In the genomic region with DNA sequence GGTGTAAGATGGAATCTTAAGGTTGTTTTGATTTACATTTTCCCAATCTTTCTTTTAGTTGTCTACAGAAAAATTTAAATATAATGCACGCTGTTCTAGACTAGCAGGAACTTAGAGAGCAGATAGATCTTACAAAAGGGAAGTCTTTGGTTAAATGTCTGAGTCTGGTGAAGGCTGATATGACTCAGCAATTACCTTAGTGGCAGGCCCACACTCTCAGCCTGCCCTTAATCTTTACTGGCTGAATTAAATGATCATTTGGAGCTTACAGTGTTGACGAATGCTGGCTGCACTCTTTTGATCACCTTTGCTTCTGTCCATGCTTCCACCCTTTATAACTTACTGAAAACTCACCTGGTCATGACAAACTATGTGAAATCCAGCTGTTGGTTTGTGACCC, we compare ENCODE assay signal across 21 mouse cellular contexts. TPM values are rescaled to one million over a fixed set of nuclear protein-coding genes. Genes with fewer than 3 reads are reported as not detected.
DNase-seq lines count a peak whose midpoint lies in the region; ATAC-seq and TF ChIP-seq lines count a peak whose summit lies in the region.
"Had no signal": no experiment of that assay in that cellular context is flagged by ENCODE, and none has a peak within 500 bp of the region (broad histone marks: within the 10 kb centered on the region; RNA-seq: fewer than 3 reads in every experiment).

No protein-coding gene starts in this region.

- H3K79me2 ChIP-seq in heart, adult 2 months (replicated peaks; ENCODE audit: control insufficient read depth, insufficient read depth, low read length), result no peaks in the 10 kb centered on the region

- H3K4me3 ChIP-seq in heart, adult 2 months, result no peak overlapping the region
- H3K4me3 ChIP-seq in liver, embryonic 15.5 days (replicated peaks), result no peak overlapping the region
- H3K4me3 ChIP-seq in hindbrain, embryonic 13.5 days, result no peak overlapping the region
- H3K4me3 ChIP-seq: heart, embryonic 12.5 days; limb, embryonic 13.5 days; midbrain, embryonic 13.5 days; neural tube, embryonic 13.5 days had no signal

- WGBS in heart, adult 2 months, result 53% methylated on average over 2 of the region's 2 CpGs
- 12% methylated on average over 2 of the region's 2 CpGs for WGBS in liver, embryonic 15.5 days (ENCODE audit: insufficient replicate concordance)
- WGBS in hindbrain, embryonic 13.5 days, result 85% methylated on average over 2 of the region's 2 CpGs

- TF ChIP-seq POLR2A in heart, adult 2 months (IDR thresholded peaks at IDR 0.05; ENCODE audit: insufficient read depth, low read depth, low read length), result no peak

- intact Hi-C loops in heart, adult 2 months (cut with DNase I), result loop anchor here (10.0 kb wide), 1 partner anchor 1501 kb away; a partner anchor contains a TSS

- H3K27ac ChIP-seq in heart, adult 2 months, result no peak overlapping the region
- H3K27ac ChIP-seq in liver, embryonic 15.5 days (replicated peaks), result no peak overlapping the region
- no peak overlapping the region for H3K27ac ChIP-seq in hindbrain, embryonic 13.5 days
- H3K27ac ChIP-seq: hindbrain, embryonic 14.5 days; limb, embryonic 13.5 days; midbrain, embryonic 13.5 days; neural tube, embryonic 13.5 days had no signal

- no peaks in the 10 kb centered on the region for H3K36me3 ChIP-seq in heart, adult 2 months (ENCODE audit: control insufficient read depth, insufficient read depth, low read length)
- no peaks in the 10 kb centered on the region for H3K36me3 ChIP-seq in liver, embryonic 15.5 days (replicated peaks)
- H3K36me3 ChIP-seq in hindbrain, embryonic 13.5 days, result no peaks in the 10 kb centered on the region
- H3K36me3 ChIP-seq: heart, embryonic 12.5 days; limb, embryonic 13.5 days; midbrain, embryonic 13.5 days; neural tube, embryonic 13.5 days had no signal

- no peak overlapping the region for H3K4me2 ChIP-seq in liver, embryonic 15.5 days
- H3K4me2 ChIP-seq in hindbrain, embryonic 13.5 days, result no peak overlapping the region
- H3K4me2 ChIP-seq: heart, embryonic 12.5 days; hindbrain, embryonic 14.5 days; limb, embryonic 13.5 days; lung, embryonic 14.5 days; midbrain, embryonic 13.5 days; neural tube, embryonic 13.5 days had no signal

- H3K9me3 ChIP-seq in liver, embryonic 15.5 days (replicated peaks), result no peaks in the 10 kb centered on the region
- no peaks in the 10 kb centered on the region for H3K9me3 ChIP-seq in hindbrain, embryonic 13.5 days
- H3K9me3 ChIP-seq: heart, embryonic 12.5 days; limb, embryonic 13.5 days; midbrain, embryonic 13.5 days; neural tube, embryonic 13.5 days had no signal

- 0 out of 2 replicates have a peak, but pooled peaks have one; percentile 15 for ATAC-seq in liver, embryonic 15.5 days (ENCODE audit: insufficient read depth)
- no peak for ATAC-seq in hindbrain, embryonic 13.5 days (ENCODE audit: low FRiP score)
- no peak for ATAC-seq in frontal cortex, adult (ENCODE audit: low TSS enrichment)
- ATAC-seq: forebrain, embryonic 16.5 days; midbrain, embryonic 13.5 days had no signal

- H3K4me1 ChIP-seq in heart, adult 2 months (ENCODE audit: control insufficient read depth, insufficient read depth, low read length), result no peaks in the 10 kb centered on the region
- 0 out of 2 replicates have a peak, but pooled peaks cover 5% of the 10 kb centered on the region for H3K4me1 ChIP-seq in liver, embryonic 15.5 days (replicated peaks)
- no peaks in the 10 kb centered on the region for H3K4me1 ChIP-seq in hindbrain, embryonic 13.5 days (replicated peaks)
- H3K4me1 ChIP-seq: limb, embryonic 13.5 days; neural tube, embryonic 13.5 days had no signal

- no peak for TF ChIP-seq EP300 in heart, adult 2 months (IDR thresholded peaks at IDR 0.05; ENCODE audit: insufficient read depth, low read depth, low read length)

- no peaks in the 10 kb centered on the region for H3K27me3 ChIP-seq in heart, adult 2 months (ENCODE audit: control insufficient read depth, insufficient read depth, low read length)
- H3K27me3 ChIP-seq in liver, embryonic 15.5 days, result no peaks in the 10 kb centered on the region
- no peaks in the 10 kb centered on the region for H3K27me3 ChIP-seq in hindbrain, embryonic 13.5 days
- H3K27me3 ChIP-seq: heart, embryonic 12.5 days; limb, embryonic 13.5 days; midbrain, embryonic 13.5 days; neural tube, embryonic 13.5 days had no signal

- peak; percentile 64 for DNase-seq in heart, adult 11 months
- no peak for DNase-seq in heart, adult 2 months
- peak; percentile 49 for DNase-seq in c-Kit-positive CD71-positive TER-119-positive erythroid progenitor cells, embryonic 14.5 days (ENCODE audit: low spot score)
- no peak for DNase-seq in cerebellum, adult 9-11 months
- DNase-seq in thymus, postnatal 4 days, result no peak
- DNase-seq: adrenal gland, adult 2 months; cerebellum, adult 11 months; cerebellum, postnatal 14 days; embryo, embryonic 11 days; heart, postnatal 14 days; lung, postnatal 4 days had no signal

- no peak for TF ChIP-seq CTCF in heart, adult 2 months (IDR thresholded peaks at IDR 0.05)

- H3K9ac ChIP-seq in heart, adult 2 months (ENCODE audit: low read depth, low read length), result no peak overlapping the region
- H3K9ac ChIP-seq in liver, embryonic 15.5 days, result no peak overlapping the region
- no peak overlapping the region for H3K9ac ChIP-seq in hindbrain, embryonic 13.5 days
- H3K9ac ChIP-seq: heart, embryonic 12.5 days; hindbrain, embryonic 14.5 days; limb, embryonic 13.5 days; lung, embryonic 14.5 days; midbrain, embryonic 13.5 days; neural tube, embryonic 13.5 days had no signal

RNA-seq across cellular contexts. Expression of a gene that starts 17.1 kb away (rescaled TPM):
- total RNA-seq in heart, adult 2 months (2021), result 10 to 100 TPM; 12.2 to 14.2 TPM
- 6.6 and 9.8 TPM in 2 replicates for polyA plus RNA-seq in heart, adult 2 months (2012; rRNA removed)
- polyA plus RNA-seq in liver, embryonic 15.5 days (2015; fragmentation: Nextera tagmentation; extraction: Ambion mirVana), result 0.07 and 0.16 TPM in 2 replicates
- polyA plus RNA-seq in hindbrain, embryonic 13.5 days (2015; fragmentation: Nextera tagmentation; extraction: Ambion mirVana), result 2.5 and 2.7 TPM in 2 replicates

Comparison
In these comparisons a context has a peak if more than half of its experiments do, and no peak if none do; other contexts are left out.
1. DNase-seq: peak in heart, adult 11 months (single experiment) and c-Kit-positive CD71-positive TER-119-positive erythroid progenitor cells, embryonic 14.5 days (single experiment); none in heart, adult 2 months (0 of 2), cerebellum, adult 9-11 months (single experiment) and thymus, postnatal 4 days (single experiment).